Mouse (Mus musculus) testis, adult 2 months (tissue): ENCODE measurements around the gene Zfp524.
"Not testable (repeated sequence)": the region's sequence is repeated elsewhere in the genome, so short reads cannot be mapped to it uniquely, and the experiment has no call there.

Experiments
- CTCF ChIP-seq: fragments of 200-500 bp; IDR thresholded peaks from 2 replicates; pipeline ENCODE4 v1.5.1; 2012; ENCODE audit warnings: low read depth, mild to moderate bottlenecking, inconsistent platforms, low read length, moderate library complexity; ENCODE audit not compliant: control insufficient read depth, insufficient read depth, insufficient replicate concordance
- POLR2A ChIP-seq: fragments of 200-500 bp; IDR thresholded peaks from 2 replicates; pipeline ENCODE4 v1.6.1; 2012; ENCODE audit warnings: low read depth, mild to moderate bottlenecking, inconsistent platforms, low read length, moderate library complexity; ENCODE audit not compliant: control insufficient read depth

DNA sequence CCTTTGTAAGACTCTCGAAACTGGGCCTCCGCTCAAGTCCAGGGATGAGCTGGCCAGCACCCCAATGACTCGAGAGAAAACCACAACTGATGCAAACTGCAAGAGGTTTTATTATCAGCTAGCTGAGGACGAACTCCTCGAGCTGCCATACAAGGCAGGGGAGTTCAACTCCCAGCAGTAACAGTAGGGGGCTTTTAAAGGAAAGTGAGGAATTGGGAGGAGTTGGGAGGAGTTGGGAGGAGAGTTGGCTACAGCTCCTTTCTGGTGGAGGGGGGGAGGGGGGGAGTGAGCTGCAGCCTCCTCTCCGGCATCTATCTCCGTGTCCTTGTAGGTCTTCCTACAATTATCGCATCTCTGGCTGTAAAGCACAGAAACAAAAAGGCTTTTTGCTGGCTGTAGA is 11.3 kb upstream of the Zfp524 start:
- not testable (repeated sequence) for TF ChIP-seq CTCF, POLR2A
